Mouse (Mus musculus) ES-E14 (cell line): Measurements from ENCODE around the gene Slc1a2. TPM values are rescaled to one million over a fixed set of nuclear protein-coding genes. Genes with fewer than 3 reads are reported as not detected.

ENCODE experiments used
- DNase-seq: peaks from one replicate; pipeline ENCODE4 v3.0.0-alpha.2; 2013; ENCODE audit warnings: low read depth, low spot score
- H3K27ac ChIP-seq: 2 replicates; pipeline ENCODE4 v1.5.1; 2012; ENCODE audit warnings: low read depth, mild to moderate bottlenecking, low read length, moderate library complexity, mixed read lengths; ENCODE audit not compliant: poor library complexity, insufficient read depth, severe bottlenecking
- H3K36me3 ChIP-seq: 2 replicates; pipeline ENCODE4 v1.6.1; 2012; ENCODE audit warnings: mild to moderate bottlenecking, low read length, moderate library complexity, mixed read lengths; ENCODE audit not compliant: control insufficient read depth, poor library complexity, insufficient read depth, severe bottlenecking
- H3K4me1 ChIP-seq, 2 experiments: fragments of 150-350 bp in 1 of 2; sonication (generic) in 1 of 2; 2 replicates each; pipeline ENCODE4 v1.6.1; 2012; ENCODE audit warnings: low read length in 2 of 2, mild to moderate bottlenecking in 1 of 2, mixed read lengths in 1 of 2; ENCODE audit not compliant: control insufficient read depth in 2 of 2, insufficient read depth in 2 of 2, poor library complexity in 1 of 2
- H3K4me3 ChIP-seq, 2 experiments: fragments of 150-350 bp in 1 of 2; sonication (generic) in 1 of 2; 2 replicates each; pipeline ENCODE4 v1.5.1; 2012; ENCODE audit warnings: low read length in 2 of 2, low read depth in 1 of 2, mild to moderate bottlenecking in 1 of 2, mixed read lengths in 1 of 2; ENCODE audit not compliant: insufficient read depth in 1 of 2, poor library complexity in 1 of 2, severe bottlenecking in 1 of 2
- H3K9ac ChIP-seq: 2 replicates; pipeline ENCODE4 v1.6.1; 2012; ENCODE audit warnings: low read depth, mild to moderate bottlenecking, low read length, mixed read lengths; ENCODE audit not compliant: poor library complexity, insufficient read depth, severe bottlenecking
- H3K9me3 ChIP-seq: fragments of 150-350 bp; sonication (generic); 2 replicates; pipeline ENCODE4 v1.6.1; 2012; ENCODE audit warnings: low read depth, mild to moderate bottlenecking, low read length; ENCODE audit not compliant: control insufficient read depth, insufficient read depth
- CHD2 ChIP-seq: IDR thresholded peaks from 2 replicates; pipeline ENCODE4 v1.6.1; 2014; ENCODE audit warnings: mild to moderate bottlenecking, low read depth, low read length, inconsistent platforms
- HCFC1 ChIP-seq: IDR thresholded peaks from 2 replicates; pipeline ENCODE4 v1.6.1; 2012; ENCODE audit warnings: low read length, inconsistent platforms, borderline replicate concordance; ENCODE audit not compliant: insufficient read depth
- MAFK ChIP-seq: IDR thresholded peaks from 2 replicates; pipeline ENCODE4 v1.6.1; 2014; ENCODE audit warnings: mild to moderate bottlenecking, low read depth, low read length, inconsistent platforms; ENCODE audit not compliant: insufficient read depth
- ZC3H11A ChIP-seq: IDR thresholded peaks from 2 replicates; pipeline ENCODE4 v1.6.1; 2012; ENCODE audit warnings: low read depth, mild to moderate bottlenecking, inconsistent platforms, low read length, borderline replicate concordance
- ZNF384 ChIP-seq: IDR thresholded peaks from 2 replicates; pipeline ENCODE4 v1.6.1; 2012; ENCODE audit warnings: low read depth, low read length, inconsistent platforms
- in situ Hi-C, 2 experiments: fragments of 600-800 bp; cut with MboI; formaldehyde crosslinking; loops; one replicate each; pipeline ENCODE4 v1.15.1; 2025; ENCODE audit warnings: low sequenced_read_pairs in 2 of 2, inconsistent platforms in 1 of 2; ENCODE audit not compliant: unreplicated experiment in 2 of 2
- total RNA-seq: library from RNA; depleted of rRNA; stranded (reverse); fragments of 300-350 nt; gene quantifications from 2 replicates; pipeline ENCODE4 v1.2.3, GENCODE M21; 2012; rRNA removed

The Slc1a2 gene
- total RNA-seq, 1 experiment = 0.40 TPM

DNA sequence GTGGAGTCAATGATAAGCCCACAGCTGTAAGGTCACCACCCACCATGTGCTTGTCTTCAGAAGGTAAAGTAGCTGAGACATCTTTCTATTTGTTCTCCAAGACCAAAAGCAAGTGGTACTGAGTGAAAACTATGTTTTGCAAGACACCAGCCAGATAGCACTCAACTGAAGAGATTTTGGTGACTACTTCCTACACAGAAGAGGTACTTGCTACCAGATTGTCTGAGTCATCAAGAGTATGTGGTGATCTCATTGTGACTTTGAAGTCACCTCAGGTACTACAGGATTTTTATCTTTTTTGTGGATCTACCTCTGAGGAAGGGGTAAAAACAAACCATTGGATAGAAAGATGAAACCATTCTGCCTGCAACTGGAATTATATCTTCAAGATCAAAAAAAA lies 173.1 kb downstream of the Slc1a2 start:
- Histone ChIP-seq H3K4me1 (no peaks in the 10 kb centered on the region), H3K9ac (no peak overlapping the region), H3K27ac (no peak overlapping the region), H3K4me3 (no peak overlapping the region), H3K9me3 (no peaks in the 10 kb centered on the region), H3K36me3 (no peaks in the 10 kb centered on the region)
- no peak for DNase-seq
- in situ Hi-C loops = no loop called here
- no peak for TF ChIP-seq ZNF384
- no peak for TF ChIP-seq ZC3H11A
- no peak for TF ChIP-seq CHD2
- TF ChIP-seq MAFK = no peak
- TF ChIP-seq HCFC1 = no peak

DNA sequence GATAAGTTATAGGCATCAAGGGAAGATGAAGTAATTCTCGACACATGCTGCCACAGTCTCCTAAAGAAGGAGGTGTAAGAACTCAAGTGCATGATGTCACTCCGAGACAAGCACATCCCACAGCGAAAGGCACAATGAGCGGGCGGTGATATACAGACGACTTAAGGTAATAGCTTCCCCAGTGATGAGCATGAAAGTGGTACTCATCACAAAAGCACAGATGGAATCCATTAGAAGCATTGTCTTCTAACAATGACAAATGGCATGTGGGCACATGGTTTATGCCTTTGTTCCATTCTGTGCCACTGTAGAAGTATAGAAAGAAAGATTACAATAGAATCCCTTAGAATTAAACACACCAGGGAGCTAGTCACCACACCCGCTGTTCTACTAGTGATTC lies 179.7 kb downstream of the Slc1a2 start:
- no peak overlapping the region for H3K9ac ChIP-seq
- H3K36me3 ChIP-seq = no peaks in the 10 kb centered on the region
- H3K4me1 ChIP-seq = no peaks in the 10 kb centered on the region
- no peak for DNase-seq
- H3K27ac ChIP-seq = no peak overlapping the region
- TF ChIP-seq MAFK (no peak), HCFC1 (no peak), ZC3H11A (no peak), CHD2 (no peak), ZNF384 (no peak)
- in situ Hi-C loops = no loop called here
- no peaks in the 10 kb centered on the region for H3K9me3 ChIP-seq
- no peak overlapping the region for H3K4me3 ChIP-seq

Other genes with a start within 250 kb of the Slc1a2 start
- gene Fjx1, start 206.2 kb upstream of the Slc1a2 start, total RNA-seq = 17.3 and 25.9 TPM in 2 replicates
- 0.49 and 1.4 TPM in 2 replicates for gene Pamr1, start 108.6 kb upstream of the Slc1a2 start, total RNA-seq
- 3.4 and 14.3 TPM in 2 replicates for gene Cd44, start 243.0 kb downstream of the Slc1a2 start, total RNA-seq